Mouse (Mus musculus) stomach, postnatal 0 days (tissue): ENCODE measurements around the gene Ldlrad1.

Experiments
- CTCF ChIP-seq: IDR thresholded peaks from 2 replicates; pipeline ENCODE4 v1.5.1; 2016; ENCODE audit warnings: antibody characterized with exemption, low read depth, mild to moderate bottlenecking, moderate library complexity
- EP300 ChIP-seq: optimal IDR thresholded peaks from 2 replicates; pipeline ENCODE3; 2016; ENCODE audit warnings: antibody characterized with exemption

- no peak for TF ChIP-seq CTCF
- TF ChIP-seq EP300: no peak
These were observed 51.0 kb downstream of the Ldlrad1 start for GRCm38 (mm10) chr4:107260001-107260400.
